Mouse (Mus musculus) layer of hippocampus, postnatal 25 days (tissue): ENCODE measurements around the gene Hist3h2ba. TPM values are rescaled to one million over a fixed set of nuclear protein-coding genes. Genes with fewer than 3 reads are reported as not detected.
A peak's percentile ranks its signal among the peaks of the same experiment; 100 is the strongest.

Experiments used
- DNase-seq, 2 experiments: peaks; one replicate each; pipeline ENCODE4 v3.0.0; 2022; ENCODE audit warnings: mixed read lengths in 2 of 2, low spot score in 1 of 2; ENCODE audit errors: extremely low spot score in 1 of 2
- total RNA-seq, 2 experiments: library from RNA; stranded (reverse); gene quantifications; 2 replicates each; pipeline ENCODE4 v1.2.3; 2021

Hist3h2ba gene
- 100 to 1,000 TPM in 1 of 2 experiments, 10 to 100 TPM in 1; 99.0 to 107 TPM for total RNA-seq

- peak; percentile 67 to 68 for DNase-seq
Measured at GRCm38 (mm10) chr11:58948542-58949479, at the start of gene Hist3h2ba. TSS of gene Hist3h2ba (plus strand) at chr11:58948920.

DNA sequence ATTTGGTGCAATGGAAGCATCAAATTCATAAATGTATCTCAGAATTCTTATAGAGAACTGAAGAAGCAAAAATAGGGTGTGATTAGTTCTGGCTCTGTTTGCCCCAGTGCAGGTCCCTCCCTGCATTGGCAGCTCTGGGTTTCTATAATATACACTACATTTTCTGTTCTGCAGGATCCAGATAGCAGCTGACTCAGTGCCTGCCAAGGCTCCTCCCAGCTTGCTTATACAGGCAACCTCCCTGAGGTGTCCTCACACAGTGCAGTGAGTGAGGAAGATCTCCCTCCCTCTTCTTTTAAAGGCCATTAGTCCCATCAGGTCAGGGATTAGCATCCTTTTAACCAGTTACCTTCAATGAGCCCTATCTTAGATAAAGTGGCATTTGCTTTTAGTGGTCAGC lies 47.6 kb upstream of the Hist3h2ba start:
- DNase-seq, result no peak

DNA sequence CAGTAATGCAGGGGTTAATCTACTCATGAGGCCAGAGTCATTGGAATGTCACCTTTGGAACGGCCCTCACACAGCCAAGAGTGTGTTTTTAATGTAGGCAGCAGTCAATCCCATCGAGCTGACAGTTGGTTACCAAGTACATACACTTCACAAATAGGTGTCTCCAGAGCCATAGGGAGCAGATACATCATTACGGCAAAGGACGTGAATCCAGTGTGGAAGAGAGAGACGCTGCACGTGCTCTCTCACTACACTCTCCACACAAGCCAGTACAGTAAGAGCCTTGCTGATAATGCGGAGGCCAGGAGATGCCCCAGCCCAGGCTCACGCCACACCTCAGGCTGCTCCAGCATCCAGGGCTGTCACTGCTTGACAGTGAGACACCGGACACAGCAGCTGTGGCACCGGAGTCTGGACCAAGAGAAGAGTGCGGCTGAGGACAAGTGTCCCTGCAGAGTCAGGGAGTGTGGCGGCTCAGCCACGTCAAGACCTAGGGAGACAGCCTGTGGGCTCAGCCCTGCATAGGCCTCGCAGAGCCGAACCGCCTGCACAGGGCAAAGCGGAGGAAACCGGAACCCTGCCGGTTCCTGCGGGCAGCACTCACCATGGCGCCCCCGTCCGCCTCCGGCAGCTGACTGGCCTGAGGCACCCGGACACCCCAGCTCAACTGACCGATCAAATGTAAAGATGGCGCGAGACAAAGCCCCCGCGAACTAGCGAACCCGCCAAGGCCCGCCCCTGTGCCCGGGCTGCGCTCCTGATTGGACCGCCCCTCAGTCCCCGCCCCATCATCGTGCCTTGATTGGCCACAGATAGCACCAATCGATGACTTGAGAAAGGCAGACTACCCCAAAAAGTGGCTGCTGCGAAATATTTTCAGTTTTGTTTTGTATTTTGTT lies 45.0 kb upstream of the Hist3h2ba start, which contains the start of gene Zfp39:
Zfp39 (minus strand) TSS at position 715 of the 899 bp plus-strand sequence.
- peak; percentile 94 to 96 for DNase-seq

GRCm38 (mm10) chr11:58904410-58904718 lies 44.4 kb upstream of the Hist3h2ba start:
- DNase-seq, result no peak

DNA sequence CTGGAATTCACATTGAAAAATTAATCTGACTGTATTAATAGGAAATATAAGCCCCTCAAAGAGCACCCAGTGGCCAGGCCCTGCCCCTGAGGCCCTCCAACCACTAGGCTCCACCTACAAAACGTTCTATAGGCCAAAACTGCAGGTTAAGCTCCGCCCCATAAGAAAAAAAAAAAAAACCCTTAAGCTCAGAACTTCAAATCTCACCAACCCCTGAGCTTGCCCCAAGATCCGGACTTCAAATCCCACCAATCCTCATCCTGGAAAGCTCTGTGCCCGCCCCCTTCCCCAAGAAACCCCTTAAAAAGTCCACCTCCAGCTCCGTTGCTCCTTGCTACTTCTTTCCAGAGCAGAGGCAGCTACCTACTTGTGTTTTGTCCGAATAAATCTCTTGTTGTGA lies 43.9 kb upstream of the Hist3h2ba start:
- DNase-seq, result no peak

GRCm38 (mm10) chr11:58913776-58914175 lies 34.9 kb upstream of the Hist3h2ba start:
- DNase-seq, result no peak

GRCm38 (mm10) chr11:58914461-58915028 lies 34.2 kb upstream of the Hist3h2ba start:
- DNase-seq, result no peak

- DNase-seq, result peak in 1 of 2 experiments; percentile 52
Measured at GRCm38 (mm10) chr11:58916879-58917744, 31.6 kb upstream of the Hist3h2ba start.

- DNase-seq, result no peak
Measured at GRCm38 (mm10) chr11:58917745-58918366, 30.9 kb upstream of the Hist3h2ba start, which contains the start of gene Btnl10. TSS of gene Btnl10 (plus strand) at chr11:58917908.

GRCm38 (mm10) chr11:58918759-58919158 lies 30.0 kb upstream of the Hist3h2ba start:
- no peak for DNase-seq

GRCm38 (mm10) chr11:58922420-58922819 lies 26.3 kb upstream of the Hist3h2ba start:
- no peak for DNase-seq

DNA sequence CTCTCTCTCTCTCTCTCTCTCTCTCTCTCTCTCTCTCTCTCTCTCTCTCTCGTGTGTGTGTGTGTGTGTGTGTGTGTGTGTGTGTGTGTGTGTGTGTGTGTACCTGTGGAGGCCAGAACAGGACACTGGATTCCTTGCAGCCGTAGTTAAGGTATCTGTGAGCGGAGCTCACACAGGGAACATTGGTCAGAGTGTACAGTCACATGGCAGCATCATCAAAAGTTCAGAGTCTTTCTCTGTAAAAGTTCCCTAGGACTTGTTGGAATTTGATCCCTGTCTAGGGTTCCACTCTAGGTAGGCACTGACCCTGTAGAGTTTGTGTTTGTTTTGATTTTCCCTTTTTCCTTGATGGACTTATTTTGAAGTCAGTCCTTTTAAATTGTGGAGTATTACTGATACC lies 22.1 kb upstream of the Hist3h2ba start:
- no peak for DNase-seq

DNA sequence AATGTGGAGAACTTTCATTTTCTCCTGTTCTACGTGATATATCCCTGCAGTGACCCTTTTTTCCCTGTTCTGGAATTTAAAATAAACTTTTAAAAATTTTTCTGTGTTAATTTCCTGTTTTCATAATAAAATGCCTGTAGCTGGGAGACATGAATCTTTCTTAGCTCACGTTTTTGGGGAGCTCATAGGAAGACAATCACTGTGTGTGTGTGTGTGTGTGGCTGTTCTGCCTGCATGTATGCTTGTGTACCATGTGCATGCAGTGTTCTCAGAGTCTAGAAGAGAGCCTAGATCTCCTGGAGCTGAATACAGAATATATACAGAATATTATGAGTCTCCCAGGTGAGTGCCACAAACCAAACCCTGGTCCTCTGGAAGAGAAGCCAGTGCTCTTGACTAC lies 21.7 kb upstream of the Hist3h2ba start:
- no peak for DNase-seq

- DNase-seq, result peak in 1 of 2 experiments; percentile 57
Measured at GRCm38 (mm10) chr11:58927790-58928651, 20.7 kb upstream of the Hist3h2ba start.

DNA sequence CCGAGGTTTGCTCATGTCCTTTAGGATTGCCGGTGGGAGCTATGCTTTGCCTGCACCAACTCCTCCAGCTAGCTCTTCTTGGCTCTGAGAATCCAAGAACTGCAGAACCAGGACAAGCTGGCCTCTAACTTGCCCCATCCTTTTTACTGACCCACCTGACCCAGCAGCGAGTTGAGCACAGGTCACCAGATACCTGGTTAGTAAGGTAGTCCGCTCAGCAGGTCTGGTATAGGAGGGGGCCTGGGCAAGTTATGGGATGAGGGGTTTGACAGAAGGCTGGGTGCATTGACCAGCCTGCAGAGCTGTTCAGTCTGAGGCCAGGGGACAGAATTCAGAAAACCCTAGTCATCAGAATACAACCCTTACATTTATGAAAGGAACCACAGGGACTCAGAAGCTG lies 19.7 kb upstream of the Hist3h2ba start:
- DNase-seq, result no peak

DNA sequence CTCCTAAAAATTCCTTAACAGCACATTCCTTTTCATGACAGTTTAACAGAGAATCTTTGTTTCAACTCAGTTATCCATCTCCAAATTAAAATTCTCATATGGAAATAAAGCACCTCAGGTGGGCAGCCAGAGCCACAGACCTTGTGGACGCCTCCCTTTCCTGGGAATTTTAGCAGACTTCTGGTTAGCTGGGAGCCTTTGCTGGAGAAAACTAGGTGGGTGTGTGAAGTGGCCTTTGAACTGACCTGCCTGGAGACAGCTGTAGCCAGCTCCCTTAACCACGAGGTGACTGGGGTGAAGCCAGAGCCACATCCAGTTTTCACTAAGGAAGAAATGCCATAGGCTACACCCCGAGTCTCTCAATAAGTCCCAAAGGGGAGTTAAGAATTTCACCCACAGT lies 19.1 kb upstream of the Hist3h2ba start:
- no peak for DNase-seq

DNA sequence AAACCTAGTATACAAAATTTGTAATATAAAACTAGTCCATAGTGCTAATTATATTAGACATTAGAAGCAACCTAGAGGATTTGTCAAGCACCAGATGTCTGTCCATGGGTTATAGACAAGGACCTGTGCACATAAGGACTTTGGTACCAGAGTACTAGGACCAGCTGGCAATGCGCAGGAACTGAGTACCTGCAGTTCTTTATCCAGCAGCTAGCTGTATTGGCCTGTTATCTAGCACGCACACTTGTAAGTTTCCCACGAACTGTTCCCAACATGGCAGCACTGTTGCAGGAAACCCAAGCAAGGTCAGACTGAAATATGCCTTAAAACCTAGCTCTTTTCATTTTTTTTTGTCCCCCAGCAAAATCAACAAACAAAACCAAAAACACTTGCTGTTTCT lies 18.5 kb upstream of the Hist3h2ba start:
- no peak for DNase-seq

DNA sequence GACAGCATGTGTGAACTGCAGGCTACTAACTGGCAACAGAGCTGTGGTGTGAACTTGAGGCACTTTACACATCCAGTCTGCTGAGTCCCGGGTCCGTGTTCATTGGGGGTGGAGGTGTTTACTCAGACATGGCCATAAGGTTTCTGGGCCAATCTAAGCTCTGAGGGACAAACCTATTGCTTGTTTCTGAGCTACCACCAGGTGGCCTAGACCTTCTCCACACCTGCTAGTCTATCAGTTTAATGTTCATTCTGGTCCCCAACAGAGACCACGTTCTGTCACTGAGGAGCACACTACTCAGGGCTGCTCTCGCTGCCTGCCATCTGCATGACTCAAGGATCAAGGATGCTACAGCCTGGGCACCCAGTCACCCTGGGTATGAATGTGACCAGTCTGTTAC lies 17.1 kb upstream of the Hist3h2ba start:
- no peak for DNase-seq
